Comparison of ENCODE assay signal across 22 mouse cellular contexts in genomic region chr16:69984320-69984719, GRCm38 (mm10).
A peak's percentile ranks its signal among the peaks of the same experiment; 100 is the strongest.
DNase-seq lines count a peak whose midpoint lies in the region; ATAC-seq and TF ChIP-seq lines count a peak whose summit lies in the region.
"Had no signal": no experiment of that assay in that cellular context is flagged by ENCODE, and none has a peak within 500 bp of the region (broad histone marks: within the 10 kb centered on the region; RNA-seq: fewer than 3 reads in every experiment).

No protein-coding gene starts in this region.

- H3K36me3 ChIP-seq in forebrain, embryonic 12.5 days (replicated peaks) = no peaks in the 10 kb centered on the region
- H3K36me3 ChIP-seq in forebrain, postnatal 0 days (ENCODE audit: insufficient read depth) = no peaks in the 10 kb centered on the region
- H3K36me3 ChIP-seq in forebrain, embryonic 13.5 days (ENCODE audit: poor library complexity, severe bottlenecking) = no peaks in the 10 kb centered on the region
- no peaks in the 10 kb centered on the region for H3K36me3 ChIP-seq in forebrain, embryonic 16.5 days (ENCODE audit: control insufficient read depth, insufficient read depth)
- H3K36me3 ChIP-seq: embryonic facial prominence, embryonic 15.5 days; heart, embryonic 10.5 days; hindbrain, embryonic 12.5 days had no signal

- no peak for TF ChIP-seq CTCF in forebrain, postnatal 0 days (IDR thresholded peaks at IDR 0.05; ENCODE audit: low read depth)

- WGBS in forebrain, embryonic 12.5 days = 26% methylated on average over 5 of the region's 5 CpGs
- WGBS in forebrain, postnatal 0 days = 16% methylated on average over 5 of the region's 5 CpGs
- 19% methylated on average over 5 of the region's 5 CpGs for WGBS in forebrain, embryonic 13.5 days
- 12% methylated on average over 5 of the region's 5 CpGs for WGBS in forebrain, embryonic 16.5 days

- no peaks in the 10 kb centered on the region for H3K9me3 ChIP-seq in forebrain, embryonic 12.5 days
- H3K9me3 ChIP-seq in forebrain, postnatal 0 days (ENCODE audit: low read length) = no peaks in the 10 kb centered on the region
- H3K9me3 ChIP-seq in forebrain, embryonic 13.5 days (replicated peaks) = no peaks in the 10 kb centered on the region
- H3K9me3 ChIP-seq in forebrain, embryonic 16.5 days (ENCODE audit: control insufficient read depth, low read length) = no peaks in the 10 kb centered on the region
- H3K9me3 ChIP-seq: embryonic facial prominence, embryonic 15.5 days; heart, embryonic 10.5 days; hindbrain, embryonic 12.5 days had no signal

- no peaks in the 10 kb centered on the region for H3K27me3 ChIP-seq in forebrain, embryonic 12.5 days
- no peaks in the 10 kb centered on the region for H3K27me3 ChIP-seq in forebrain, postnatal 0 days (ENCODE audit: insufficient read depth, low read length)
- H3K27me3 ChIP-seq in forebrain, embryonic 13.5 days = no peaks in the 10 kb centered on the region
- H3K27me3 ChIP-seq in forebrain, embryonic 16.5 days (replicated peaks; ENCODE audit: control insufficient read depth, insufficient read depth, low read length) = no peaks in the 10 kb centered on the region
- H3K27me3 ChIP-seq: embryonic facial prominence, embryonic 15.5 days; hindbrain, embryonic 12.5 days had no signal

- H3K9ac ChIP-seq in forebrain, embryonic 12.5 days = no peak overlapping the region
- H3K9ac ChIP-seq in forebrain, postnatal 0 days = no peak overlapping the region
- no peak overlapping the region for H3K9ac ChIP-seq in forebrain, embryonic 13.5 days
- H3K9ac ChIP-seq in forebrain, embryonic 16.5 days (replicated peaks; ENCODE audit: low read depth, low read length) = no peak overlapping the region
- H3K9ac ChIP-seq: embryonic facial prominence, embryonic 15.5 days; hindbrain, embryonic 12.5 days had no signal

- DNase-seq in forebrain, postnatal 0 days = no peak
- no peak for DNase-seq in layer of hippocampus, adult 18-20 months (ENCODE audit: low spot score in 2 of 2)
- DNase-seq in frontal cortex, postnatal 14 days (ENCODE audit: low spot score in 2 of 2) = no peak
- DNase-seq: adrenal gland, adult 8-10 months; adrenal gland, postnatal 36 days; cerebellum, adult 11 months; cerebellum, adult 8-10 months; cerebellum, postnatal 25 days; gastrocnemius, postnatal 36 days; heart, adult 18-20 months; heart, postnatal 10 days; heart, postnatal 4 days; kidney, adult 11 months had no signal

- no peak overlapping the region for H3K4me2 ChIP-seq in forebrain, embryonic 12.5 days
- no peak overlapping the region for H3K4me2 ChIP-seq in forebrain, postnatal 0 days (ENCODE audit: low read depth)
- H3K4me2 ChIP-seq in forebrain, embryonic 13.5 days = no peak overlapping the region
- H3K4me2 ChIP-seq in forebrain, embryonic 16.5 days (ENCODE audit: low read length) = no peak overlapping the region
- H3K4me2 ChIP-seq: embryonic facial prominence, embryonic 15.5 days; hindbrain, embryonic 12.5 days had no signal

- no peaks in the 10 kb centered on the region for H3K4me1 ChIP-seq in forebrain, embryonic 12.5 days
- no peaks in the 10 kb centered on the region for H3K4me1 ChIP-seq in forebrain, postnatal 0 days (ENCODE audit: insufficient read depth)
- 0 out of 2 replicates have a peak, but pooled peaks cover 8% of the 10 kb centered on the region for H3K4me1 ChIP-seq in forebrain, embryonic 13.5 days
- no peaks in the 10 kb centered on the region for H3K4me1 ChIP-seq in forebrain, embryonic 16.5 days (replicated peaks; ENCODE audit: control insufficient read depth, insufficient read depth, low read length)
- H3K4me1 ChIP-seq: embryonic facial prominence, embryonic 15.5 days; heart, embryonic 10.5 days; hindbrain, embryonic 12.5 days had no signal

- ATAC-seq in forebrain, embryonic 12.5 days (ENCODE audit: low FRiP score) = peak; percentile 82
- ATAC-seq in forebrain, postnatal 0 days = no peak
- ATAC-seq in forebrain, embryonic 13.5 days = peak; percentile 92
- ATAC-seq in forebrain, embryonic 16.5 days = peak; percentile 83
- ATAC-seq: hindbrain, embryonic 16.5 days; inflammation-experienced regulatory T-cells, adult 6 months had no signal

- no peak overlapping the region for H3K27ac ChIP-seq in forebrain, embryonic 12.5 days
- no peak overlapping the region for H3K27ac ChIP-seq in forebrain, postnatal 0 days (ENCODE audit: low read depth, low read length)
- H3K27ac ChIP-seq in forebrain, embryonic 13.5 days = no peak overlapping the region
- no peak overlapping the region for H3K27ac ChIP-seq in forebrain, embryonic 16.5 days (ENCODE audit: low read length)
- H3K27ac ChIP-seq: embryonic facial prominence, embryonic 15.5 days; heart, embryonic 10.5 days; hindbrain, embryonic 12.5 days had no signal

- no peak overlapping the region for H3K4me3 ChIP-seq in forebrain, embryonic 12.5 days (replicated peaks)
- no peak overlapping the region for H3K4me3 ChIP-seq in forebrain, postnatal 0 days (ENCODE audit: low read depth, low read length)
- H3K4me3 ChIP-seq in forebrain, embryonic 13.5 days = no peak overlapping the region
- no peak overlapping the region for H3K4me3 ChIP-seq in forebrain, embryonic 16.5 days (replicated peaks; ENCODE audit: low read length)
- H3K4me3 ChIP-seq: embryonic facial prominence, embryonic 15.5 days; erythroblast, embryonic 14.5 days; heart, embryonic 10.5 days; hindbrain, embryonic 12.5 days had no signal
